Mouse (Mus musculus): ENCODE results near the gene Zfp446. TPM values are rescaled to one million over a fixed set of nuclear protein-coding genes. Genes with fewer than 3 reads are reported as not detected.

Zfp446 gene
- polyA plus RNA-seq, 1 experiment from 2014 or later = 4.5 TPM

Other genes with a start within 250 kb of the Zfp446 start
- gene Vmn2r56, start 242.8 kb upstream of the Zfp446 start, polyA plus RNA-seq (2014; fragmentation: Nextera tagmentation; extraction: Ambion mirVana) = not detected in 2 replicates
- gene Zscan18, start 174.2 kb upstream of the Zfp446 start, polyA plus RNA-seq (2014; fragmentation: Nextera tagmentation; extraction: Ambion mirVana) = 15.7 and 20.6 TPM in 2 replicates
- 16.1 and 23.6 TPM in 2 replicates for gene Zfp329, start 159.0 kb upstream of the Zfp446 start, polyA plus RNA-seq (2014; fragmentation: Nextera tagmentation; extraction: Ambion mirVana)
- gene Zfp110, start 143.1 kb upstream of the Zfp446 start, polyA plus RNA-seq (2014; fragmentation: Nextera tagmentation; extraction: Ambion mirVana) = 29.7 and 38.8 TPM in 2 replicates
- gene Zfp128, start 96.7 kb upstream of the Zfp446 start, polyA plus RNA-seq (2014; fragmentation: Nextera tagmentation; extraction: Ambion mirVana) = 8.9 and 10.5 TPM in 2 replicates
- 15.4 and 16.3 TPM in 2 replicates for gene Zscan22, start 80.0 kb upstream of the Zfp446 start, polyA plus RNA-seq (2014; fragmentation: Nextera tagmentation; extraction: Ambion mirVana)
- 740 and 1,089 TPM in 2 replicates for gene Rps5, start 55.6 kb upstream of the Zfp446 start, polyA plus RNA-seq (2014; fragmentation: Nextera tagmentation; extraction: Ambion mirVana)
- gene Rnf225, start 50.4 kb upstream of the Zfp446 start, polyA plus RNA-seq (2014; fragmentation: Nextera tagmentation; extraction: Ambion mirVana) = 0.48 and 0.57 TPM in 2 replicates
- 10.1 and 11.4 TPM in 2 replicates for gene Zfp324, start 12.0 kb upstream of the Zfp446 start, polyA plus RNA-seq (2014; fragmentation: Nextera tagmentation; extraction: Ambion mirVana)
- 0.10 TPM in 1 of 2 replicates, not detected in the other for gene Slc27a5, start 20.3 kb downstream of the Zfp446 start, polyA plus RNA-seq (2014; fragmentation: Nextera tagmentation; extraction: Ambion mirVana)
- 266 and 317 TPM in 2 replicates for gene Trim28, start 21.3 kb downstream of the Zfp446 start, polyA plus RNA-seq (2014; fragmentation: Nextera tagmentation; extraction: Ambion mirVana)
- gene Zbtb45, start 32.2 kb downstream of the Zfp446 start, polyA plus RNA-seq (2014; fragmentation: Nextera tagmentation; extraction: Ambion mirVana) = 34.7 and 41.1 TPM in 2 replicates
- gene Chmp2a, start 57.0 kb downstream of the Zfp446 start, polyA plus RNA-seq (2014; fragmentation: Nextera tagmentation; extraction: Ambion mirVana) = 189 and 215 TPM in 2 replicates
- gene Ube2m, start 60.4 kb downstream of the Zfp446 start, polyA plus RNA-seq (2014; fragmentation: Nextera tagmentation; extraction: Ambion mirVana) = 73.4 and 77.9 TPM in 2 replicates
- 4.0 and 6.3 TPM in 2 replicates for gene Mzf1, start 76.9 kb downstream of the Zfp446 start, polyA plus RNA-seq (2014; fragmentation: Nextera tagmentation; extraction: Ambion mirVana)
- 0.04 and 0.06 TPM in 2 replicates for gene Vmn1r85, start 117.3 kb downstream of the Zfp446 start, polyA plus RNA-seq (2014; fragmentation: Nextera tagmentation; extraction: Ambion mirVana)
- not detected in 2 replicates for gene Vmn1r86, start 142.1 kb downstream of the Zfp446 start, polyA plus RNA-seq (2014; fragmentation: Nextera tagmentation; extraction: Ambion mirVana)
- gene Vmn1r87, start 162.3 kb downstream of the Zfp446 start, polyA plus RNA-seq (2014; fragmentation: Nextera tagmentation; extraction: Ambion mirVana) = not detected in 2 replicates
- gene Vmn1r88, start 181.7 kb downstream of the Zfp446 start, polyA plus RNA-seq (2014; fragmentation: Nextera tagmentation; extraction: Ambion mirVana) = not detected in 2 replicates
- not detected in 2 replicates for gene Vmn1r89, start 235.2 kb downstream of the Zfp446 start, polyA plus RNA-seq (2014; fragmentation: Nextera tagmentation; extraction: Ambion mirVana)

All from forebrain, embryonic 14.5 days (tissue).